Mouse (Mus musculus) bone marrow macrophage, adult 2 months (primary cell): ENCODE data around the gene 1700001L19Rik. TPM values are rescaled to one million over a fixed set of nuclear protein-coding genes. Genes with fewer than 3 reads are reported as not detected.
A peak's percentile ranks its signal among the peaks of the same experiment; 100 is the strongest.

Experiments
- H3K27ac ChIP-seq: 2 replicates; pipeline ENCODE4 v1.5.1; 2012; ENCODE audit warnings: low read depth, low read length; ENCODE audit not compliant: insufficient read depth
- H3K4me1 ChIP-seq: 2 replicates; pipeline ENCODE4 v1.6.1; 2012; ENCODE audit warnings: low read length; ENCODE audit not compliant: control insufficient read depth, insufficient read depth
- H3K4me3 ChIP-seq: 2 replicates; pipeline ENCODE4 v1.5.1; 2012; ENCODE audit warnings: mild to moderate bottlenecking, low read length, moderate library complexity; ENCODE audit not compliant: insufficient read depth
- CTCF ChIP-seq: IDR thresholded peaks from 2 replicates; pipeline ENCODE4 v1.5.1; 2012; ENCODE audit warnings: low read depth, mild to moderate bottlenecking, low read length, moderate library complexity
- POLR2A ChIP-seq: IDR thresholded peaks from 2 replicates; pipeline ENCODE4 v1.6.1; 2012; ENCODE audit warnings: mild to moderate bottlenecking, low read depth, low read length, borderline replicate concordance
- polyA plus RNA-seq: library from polyadenylated mRNA; stranded (reverse); fragments of >200 nt; gene quantifications from 2 replicates; pipeline ENCODE4 v1.2.4, GENCODE M21; 2012; ENCODE audit not compliant: missing spikeins, insufficient read depth, insufficient read length

1700001L19Rik gene
- polyA plus RNA-seq, 1 experiment, result not detected

- Histone ChIP-seq H3K4me3 (peak within 1 kb of the TSS; percentile 90), H3K4me1 (peaks cover 42% of the 10 kb centered on the region), H3K27ac (peak within 1 kb of the TSS; percentile 88)
- TF ChIP-seq POLR2A (0 out of 2 replicates have a peak, but pooled peaks have one; percentile 31), CTCF (no peak)
These were observed 15.3 kb upstream of the 1700001L19Rik start, which contains the start of the genes Mtrr and Fastkd3 for GRCm38 (mm10) chr13:68581747-68582516. Gene Mtrr (minus strand): TSS chr13:68582149. Gene Fastkd3 (plus strand): TSS chr13:68582234.

GRCm38 (mm10) chr13:68582517-68582780, 14.8 kb upstream of the 1700001L19Rik start:
- H3K27ac ChIP-seq, result peak overlapping the region; percentile 73

DNA sequence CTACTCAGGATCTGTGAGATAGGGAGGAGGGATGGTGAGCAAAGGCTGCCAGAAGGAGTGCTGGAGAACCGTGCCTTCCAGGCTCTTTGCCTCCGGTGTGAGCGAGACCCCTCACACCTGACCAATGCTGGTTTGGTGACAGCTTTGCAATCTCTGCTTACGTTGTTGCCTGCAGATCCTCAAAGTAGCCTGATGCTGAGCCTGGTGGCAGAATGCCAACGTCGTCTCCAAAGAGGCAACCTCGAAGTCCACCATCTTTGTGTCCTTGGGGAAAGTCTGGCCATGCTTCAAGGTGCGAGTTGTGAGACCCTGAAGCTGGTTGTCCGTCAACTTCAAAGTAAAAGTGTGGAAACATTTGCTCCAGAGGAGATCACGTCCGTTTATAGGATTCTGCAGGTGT, 13.3 kb upstream of the 1700001L19Rik start:
- Histone ChIP-seq H3K4me1 (peaks cover 59% of the 10 kb centered on the region), H3K27ac (peak overlapping the region; percentile 7; the same call in 1 of the 2 replicates)
- no peak for TF ChIP-seq POLR2A
- TF ChIP-seq CTCF, result no peak

More at GRCm38 (mm10) chr13:68582517-68582780, 14.8 kb upstream of the 1700001L19Rik start:
- H3K4me3 ChIP-seq, result peak overlapping the region; percentile 90
- TF ChIP-seq POLR2A, result no peak
- TF ChIP-seq CTCF, result no peak
- peaks cover 47% of the 10 kb centered on the region for H3K4me1 ChIP-seq

GRCm38 (mm10) chr13:68585441-68585840, 11.8 kb upstream of the 1700001L19Rik start:
- Histone ChIP-seq H3K4me3 (no peak overlapping the region), H3K4me1 (peaks cover 65% of the 10 kb centered on the region), H3K27ac (no peak overlapping the region)
- TF ChIP-seq CTCF (no peak), POLR2A (no peak)

More for the DNA sequence above, 13.3 kb upstream of the 1700001L19Rik start:
- H3K4me3 ChIP-seq, result no peak overlapping the region

GRCm38 (mm10) chr13:68588352-68588751, 8.9 kb upstream of the 1700001L19Rik start:
- TF ChIP-seq POLR2A, result no peak
- TF ChIP-seq CTCF, result no peak
- H3K4me1 ChIP-seq, result peaks cover 59% of the 10 kb centered on the region
- no peak overlapping the region for H3K4me3 ChIP-seq
- H3K27ac ChIP-seq, result peak overlapping the region; percentile 86

DNA sequence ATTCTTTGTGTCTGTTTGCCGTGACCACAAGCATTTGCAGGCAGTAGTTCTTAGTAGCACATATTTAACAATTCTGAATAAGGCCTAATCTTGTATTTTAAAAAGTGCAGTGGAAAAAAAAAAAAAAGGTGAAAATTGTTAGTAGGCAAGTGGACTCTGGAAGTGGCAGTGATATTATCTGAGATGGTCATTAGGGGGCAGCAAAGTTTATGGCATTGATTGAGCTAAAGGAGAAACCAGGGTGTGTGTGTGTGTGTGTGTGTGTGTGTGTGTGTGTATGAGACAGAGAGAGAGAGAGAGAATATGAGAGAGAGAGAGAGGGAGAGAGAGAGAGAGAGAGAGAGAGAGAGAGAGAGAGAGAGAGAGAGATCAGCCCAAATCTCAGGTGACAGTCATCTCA, 3.4 kb upstream of the 1700001L19Rik start:
- TF ChIP-seq CTCF, result no peak
- TF ChIP-seq POLR2A, result no peak
- no peak overlapping the region for H3K4me3 ChIP-seq
- no peak overlapping the region for H3K27ac ChIP-seq
- peaks cover 14% of the 10 kb centered on the region for H3K4me1 ChIP-seq

DNA sequence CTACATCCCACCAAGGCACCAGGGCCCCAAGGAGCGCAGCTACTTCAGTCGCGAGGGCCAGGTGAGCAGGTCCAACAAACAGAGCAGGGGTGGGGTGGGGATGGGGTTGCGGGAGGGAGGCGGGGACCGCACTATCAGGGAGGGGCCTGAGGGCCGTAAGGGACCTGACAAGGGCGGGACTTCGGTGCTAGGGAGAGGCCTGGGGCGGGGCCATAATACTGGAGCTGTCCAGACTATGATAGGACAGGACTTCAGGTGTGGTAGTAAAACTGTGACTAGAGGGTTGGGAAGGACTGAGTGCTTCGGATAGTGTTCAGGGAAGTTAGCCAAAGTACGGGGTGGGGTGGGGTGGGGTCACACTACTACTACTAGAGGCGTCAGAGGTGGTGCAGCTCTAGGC, 446 bp downstream of the 1700001L19Rik start:
- no peak overlapping the region for H3K27ac ChIP-seq
- TF ChIP-seq POLR2A (no peak), CTCF (no peak)

GRCm38 (mm10) chr13:68598953-68599352, 1.7 kb downstream of the 1700001L19Rik start:
- Histone ChIP-seq H3K4me3 (no peak overlapping the region), H3K27ac (no peak overlapping the region), H3K4me1 (no peaks in the 10 kb centered on the region)
- no peak for TF ChIP-seq CTCF
- TF ChIP-seq POLR2A, result no peak

More for the DNA sequence above, 446 bp downstream of the 1700001L19Rik start:
- Histone ChIP-seq H3K4me1 (no peaks in the 10 kb centered on the region), H3K4me3 (no peak overlapping the region)

DNA sequence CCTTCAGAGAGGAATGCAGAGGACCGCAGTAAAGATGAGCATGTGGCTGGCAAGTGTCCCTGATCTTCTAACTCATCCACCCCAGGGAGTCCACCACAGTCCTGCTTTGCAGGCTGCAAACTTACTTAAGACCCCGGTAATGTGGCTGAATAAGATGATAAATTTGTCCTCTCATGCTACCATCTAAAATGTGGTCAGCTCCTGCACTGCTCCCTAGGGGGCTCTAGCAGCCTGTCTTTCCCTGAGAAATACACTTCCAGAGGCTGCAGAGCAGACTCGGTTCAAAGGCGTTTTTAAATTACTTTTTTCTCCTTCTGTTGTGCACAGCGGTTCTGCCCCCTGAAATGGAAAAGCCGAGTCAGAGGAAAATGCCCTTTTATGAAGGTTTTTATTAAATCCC, 4.0 kb downstream of the 1700001L19Rik start:
- TF ChIP-seq POLR2A (no peak), CTCF (peak; percentile 35)
- Histone ChIP-seq H3K4me1 (no peaks in the 10 kb centered on the region), H3K4me3 (no peak overlapping the region), H3K27ac (no peak overlapping the region)

- Histone ChIP-seq H3K4me1 (0 out of 2 replicates have a peak, but pooled peaks cover 3% of the 10 kb centered on the region), H3K27ac (no peak overlapping the region), H3K4me3 (no peak overlapping the region)
- TF ChIP-seq CTCF (no peak), POLR2A (no peak)
These were observed 5.9 kb downstream of the 1700001L19Rik start for GRCm38 (mm10) chr13:68603085-68603484.

- no peak overlapping the region for H3K4me3 ChIP-seq
- TF ChIP-seq POLR2A (no peak), CTCF (no peak)
- 0 out of 2 replicates have a peak, but pooled peaks cover 4% of the 10 kb centered on the region for H3K4me1 ChIP-seq
- H3K27ac ChIP-seq, result no peak overlapping the region
These were observed 8.5 kb downstream of the 1700001L19Rik start for GRCm38 (mm10) chr13:68605689-68606126.
